Mouse (Mus musculus) myocyte (in vitro differentiated cells): ENCODE measurements around the gene Prlr.

Experiments
- CEBPB ChIP-seq: IDR thresholded peaks from 2 replicates; pipeline ENCODE4 v1.6.1; 2011; ENCODE audit warnings: mild to moderate bottlenecking, moderate library complexity; ENCODE audit not compliant: poor library complexity, insufficient read depth, severe bottlenecking
- E2F4 ChIP-seq: IDR thresholded peaks from one replicate; pipeline ENCODE4 v1.6.1; 2011; ENCODE audit warnings: mild to moderate bottlenecking, control low read depth, moderate library complexity; ENCODE audit not compliant: insufficient read depth
- MAX ChIP-seq: IDR thresholded peaks from one replicate; pipeline ENCODE4 v1.6.1; 2011; ENCODE audit warnings: low read depth, mild to moderate bottlenecking, control low read depth
- MYOD1 ChIP-seq, 3 experiments: IDR thresholded peaks; one replicate each; pipeline ENCODE4 v1.6.1; 2011; ENCODE audit warnings: control low read depth in 2 of 3, low read depth in 2 of 3, mild to moderate bottlenecking in 2 of 3, moderate library complexity in 1 of 3; ENCODE audit not compliant: insufficient read length in 2 of 3, control insufficient read depth in 1 of 3
- MYOG ChIP-seq, 3 experiments: IDR thresholded peaks; one replicate each; pipeline ENCODE4 v1.6.1; 2011; ENCODE audit warnings: control low read depth in 2 of 3, low read depth in 2 of 3, mild to moderate bottlenecking in 2 of 3; ENCODE audit not compliant: insufficient read length in 2 of 3, control insufficient read depth in 1 of 3, insufficient read depth in 1 of 3
- POLR2A ChIP-seq: IDR thresholded peaks from one replicate; pipeline ENCODE4 v1.6.1; 2011; ENCODE audit warnings: low read depth, mild to moderate bottlenecking, control low read depth, moderate library complexity; ENCODE audit not compliant: insufficient read length
- POLR2AphosphoS2 ChIP-seq: IDR thresholded peaks from one replicate; pipeline ENCODE4 v1.6.1; 2011; ENCODE audit warnings: low read depth, control low read depth; ENCODE audit not compliant: insufficient read length
- REST ChIP-seq: IDR thresholded peaks from one replicate; pipeline ENCODE4 v1.6.1; 2011; ENCODE audit warnings: mild to moderate bottlenecking, control low read depth, moderate library complexity; ENCODE audit not compliant: insufficient read depth, insufficient read length
- SRF ChIP-seq: IDR thresholded peaks from one replicate; pipeline ENCODE4 v1.6.1; 2011; ENCODE audit warnings: low read depth; ENCODE audit not compliant: control insufficient read depth, insufficient read length
- TCF12 ChIP-seq: IDR thresholded peaks from one replicate; pipeline ENCODE4 v1.6.1; 2011; ENCODE audit warnings: mild to moderate bottlenecking, control low read depth; ENCODE audit not compliant: poor library complexity, insufficient read depth, severe bottlenecking
- TCF3 ChIP-seq: IDR thresholded peaks from one replicate; pipeline ENCODE4 v1.6.1; 2011; ENCODE audit warnings: low read depth, control low read depth; ENCODE audit not compliant: insufficient read length
- USF1 ChIP-seq: IDR thresholded peaks from one replicate; pipeline ENCODE4 v1.6.1; 2011; ENCODE audit warnings: low read depth, mild to moderate bottlenecking, control low read depth, moderate library complexity

GRCm38 (mm10) chr15:10228636-10229035, 51.6 kb downstream of the Prlr start:
- TF ChIP-seq POLR2A, result no peak
- no peak for TF ChIP-seq POLR2AphosphoS2
- no peak for TF ChIP-seq MYOG (IDR thresholded peaks at IDR 0.05; ENCODE audit: control insufficient read depth in 1 of 3, insufficient read depth in 1 of 3, insufficient read length in 2 of 3, low read depth in 2 of 3)
- no peak for TF ChIP-seq MYOD1 (IDR thresholded peaks at IDR 0.05; ENCODE audit: control insufficient read depth in 1 of 3, insufficient read length in 2 of 3, low read depth in 2 of 3)
- no peak for TF ChIP-seq USF1
- no peak for TF ChIP-seq CEBPB
- TF ChIP-seq TCF12, result no peak
- no peak for TF ChIP-seq REST
- TF ChIP-seq SRF, result no peak
- TF ChIP-seq TCF3, result no peak
- TF ChIP-seq MAX, result no peak
- no peak for TF ChIP-seq E2F4
